Mouse (Mus musculus): ENCODE results near the gene Tnfsf11. TPM values are rescaled to one million over a fixed set of nuclear protein-coding genes. Genes with fewer than 3 reads are reported as not detected.
A peak's percentile ranks its signal among the peaks of the same experiment; 100 is the strongest.

Gene Tnfsf11
- polyA plus RNA-seq, 1 experiment: 0.18 TPM

DNA sequence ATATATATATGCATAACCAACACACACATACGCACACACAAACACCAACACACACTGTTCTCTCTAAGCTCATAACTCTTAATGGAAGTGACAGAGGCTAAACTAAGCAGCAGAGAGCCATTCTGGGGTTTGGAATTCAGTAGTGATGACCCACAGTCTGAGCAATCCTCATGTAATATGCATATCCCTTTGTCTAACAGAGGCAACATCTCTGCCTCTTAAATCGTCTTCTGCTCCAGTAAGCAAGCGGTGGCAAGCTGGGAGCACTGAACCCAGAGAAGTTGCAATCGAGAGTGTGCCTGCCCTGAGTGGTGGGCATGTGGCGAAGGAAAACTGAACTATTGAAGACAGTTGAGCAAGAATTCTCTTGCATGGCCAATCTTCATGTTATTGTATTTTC is 61.2 kb downstream of the Tnfsf11 start:
- Histone ChIP-seq H3K79me2 (ENCODE audit: control insufficient read depth, insufficient read depth) (no peaks in the 10 kb centered on the region), H3ac (ENCODE audit: control insufficient read depth, insufficient read length) (no peak overlapping the region), H3K4me3 (no peak overlapping the region), H3K4me2 (ENCODE audit: low read depth) (no peak overlapping the region), H3K27me3 (ENCODE audit: control insufficient read depth, insufficient read depth, insufficient read length) (no peaks in the 10 kb centered on the region), H3K36me3 (ENCODE audit: control insufficient read depth, insufficient read depth) (no peaks in the 10 kb centered on the region)
- no peak for TF ChIP-seq TCF12 (IDR thresholded peaks at IDR 0.05; ENCODE audit: insufficient read depth, poor library complexity, severe bottlenecking)
- no peak for TF ChIP-seq POLR2A (IDR thresholded peaks at IDR 0.05; ENCODE audit: insufficient read length, low read depth)
- no peak for TF ChIP-seq MYOD1 (IDR thresholded peaks at IDR 0.05; ENCODE audit: control insufficient read depth in 1 of 3, insufficient read length in 2 of 3, low read depth in 2 of 3)
- no peak for TF ChIP-seq TCF3 (IDR thresholded peaks at IDR 0.05; ENCODE audit: insufficient read length, low read depth)
- no peak for TF ChIP-seq POLR2AphosphoS2 (IDR thresholded peaks at IDR 0.05; ENCODE audit: insufficient read length, low read depth)
- no peak for TF ChIP-seq USF1 (IDR thresholded peaks at IDR 0.05; ENCODE audit: low read depth)
- no peak for TF ChIP-seq CEBPB (IDR thresholded peaks at IDR 0.05; ENCODE audit: insufficient read depth, poor library complexity, severe bottlenecking)
- TF ChIP-seq REST (IDR thresholded peaks at IDR 0.05; ENCODE audit: insufficient read depth, insufficient read length): no peak
- TF ChIP-seq MYOG (IDR thresholded peaks at IDR 0.05; ENCODE audit: control insufficient read depth in 1 of 3, insufficient read depth in 1 of 3, insufficient read length in 2 of 3, low read depth in 2 of 3): no peak
- no peak for TF ChIP-seq SRF (IDR thresholded peaks at IDR 0.05; ENCODE audit: control insufficient read depth, insufficient read length, low read depth)
- no peak for TF ChIP-seq MAX (IDR thresholded peaks at IDR 0.05; ENCODE audit: low read depth)
- no peak for TF ChIP-seq E2F4 (IDR thresholded peaks at IDR 0.05; ENCODE audit: insufficient read depth)

DNA sequence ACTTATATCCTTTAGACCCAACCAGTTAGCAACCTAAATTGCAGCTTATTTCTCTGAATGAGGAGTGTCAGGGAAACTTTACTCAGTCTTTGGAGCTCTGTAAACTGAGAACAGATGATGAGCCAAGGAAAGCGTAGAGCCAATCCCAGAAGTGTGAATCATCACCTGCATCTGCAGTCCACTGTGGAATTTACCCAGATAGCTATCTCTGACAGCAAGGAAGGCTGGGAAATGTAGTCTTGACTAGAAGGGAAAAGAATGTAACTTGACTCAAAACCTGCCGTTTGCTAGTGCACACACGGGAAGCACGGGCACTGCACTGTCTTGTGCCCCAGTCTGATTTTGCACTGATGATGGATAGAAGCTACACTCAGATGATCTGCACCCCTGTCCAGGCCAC is 63.0 kb downstream of the Tnfsf11 start:
- no peak for TF ChIP-seq MAX (IDR thresholded peaks at IDR 0.05; ENCODE audit: low read depth)
- TF ChIP-seq MYOD1 (IDR thresholded peaks at IDR 0.05; ENCODE audit: control insufficient read depth in 1 of 3, insufficient read length in 2 of 3, low read depth in 2 of 3): no peak
- no peak for TF ChIP-seq POLR2AphosphoS2 (IDR thresholded peaks at IDR 0.05; ENCODE audit: insufficient read length, low read depth)
- no peak for TF ChIP-seq CEBPB (IDR thresholded peaks at IDR 0.05; ENCODE audit: insufficient read depth, poor library complexity, severe bottlenecking)
- no peaks in the 10 kb centered on the region for H3K27me3 ChIP-seq (ENCODE audit: control insufficient read depth, insufficient read depth, insufficient read length)
- H3K4me2 ChIP-seq (ENCODE audit: low read depth): peak overlapping the region; percentile 52
- no peaks in the 10 kb centered on the region for H3K36me3 ChIP-seq (ENCODE audit: control insufficient read depth, insufficient read depth)
- no peaks in the 10 kb centered on the region for H3K79me2 ChIP-seq (ENCODE audit: control insufficient read depth, insufficient read depth)
- H3ac ChIP-seq (ENCODE audit: control insufficient read depth, insufficient read length): no peak overlapping the region
- no peak overlapping the region for H3K4me3 ChIP-seq

DNA sequence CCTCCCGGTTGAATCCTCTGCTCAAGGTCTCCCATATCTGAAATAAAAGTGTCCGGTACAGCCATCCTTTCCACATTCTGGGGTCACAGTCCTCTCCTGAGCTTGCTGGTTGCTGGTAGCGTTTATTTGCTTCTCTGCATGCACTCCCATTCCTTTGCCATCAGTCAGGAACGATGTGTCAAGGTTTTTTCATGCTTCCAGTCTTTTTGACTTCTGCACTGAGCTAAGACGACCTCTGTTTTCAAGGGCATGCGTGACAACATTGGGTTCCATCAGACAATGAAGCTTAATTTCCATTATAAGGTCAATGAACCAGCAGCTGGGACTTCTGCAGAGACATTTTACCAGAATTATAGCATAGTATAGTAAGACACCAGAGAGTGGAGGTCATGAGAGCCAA is 68.5 kb downstream of the Tnfsf11 start:
- no peak for TF ChIP-seq MAX (IDR thresholded peaks at IDR 0.05; ENCODE audit: low read depth)
- no peak for TF ChIP-seq SRF (IDR thresholded peaks at IDR 0.05; ENCODE audit: control insufficient read depth, insufficient read length, low read depth)
- Histone ChIP-seq H3K4me2 (ENCODE audit: low read depth) (no peak overlapping the region), H3K36me3 (ENCODE audit: control insufficient read depth, insufficient read depth) (no peaks in the 10 kb centered on the region), H3ac (ENCODE audit: control insufficient read depth, insufficient read length) (no peak overlapping the region), H3K4me3 (no peak overlapping the region), H3K79me2 (ENCODE audit: control insufficient read depth, insufficient read depth) (no peaks in the 10 kb centered on the region), H3K27me3 (ENCODE audit: control insufficient read depth, insufficient read depth, insufficient read length) (no peaks in the 10 kb centered on the region)

DNA sequence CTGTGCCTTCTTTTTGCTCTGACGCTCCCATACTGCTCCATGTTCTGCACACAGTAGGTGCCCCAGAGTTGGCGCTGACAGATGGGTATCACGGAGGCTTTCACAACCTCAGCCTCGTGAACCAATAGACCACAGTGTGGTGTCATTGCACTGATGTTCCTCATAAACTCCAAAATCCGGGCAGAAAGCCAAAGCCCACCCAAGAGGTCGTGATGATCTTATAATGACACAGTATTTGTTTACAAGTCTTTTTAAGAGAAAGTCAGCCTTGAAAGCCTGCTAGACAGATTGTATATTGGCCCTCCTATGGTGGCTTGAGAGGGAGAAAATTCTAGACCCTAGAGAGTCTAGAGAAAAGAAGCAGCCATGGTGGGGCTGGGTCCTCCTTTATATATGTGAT is 70.6 kb downstream of the Tnfsf11 start:
- no peak overlapping the region for H3K4me2 ChIP-seq (ENCODE audit: low read depth)
- no peaks in the 10 kb centered on the region for H3K36me3 ChIP-seq (ENCODE audit: control insufficient read depth, insufficient read depth)
- no peaks in the 10 kb centered on the region for H3K27me3 ChIP-seq (ENCODE audit: control insufficient read depth, insufficient read depth, insufficient read length)
- TF ChIP-seq E2F4 (IDR thresholded peaks at IDR 0.05; ENCODE audit: insufficient read depth): no peak
- no peak for TF ChIP-seq MYOG (IDR thresholded peaks at IDR 0.05; ENCODE audit: control insufficient read depth in 1 of 3, insufficient read depth in 1 of 3, insufficient read length in 2 of 3, low read depth in 2 of 3)
- TF ChIP-seq REST (IDR thresholded peaks at IDR 0.05; ENCODE audit: insufficient read depth, insufficient read length): no peak
- TF ChIP-seq MAX (IDR thresholded peaks at IDR 0.05; ENCODE audit: low read depth): no peak
- no peak for TF ChIP-seq POLR2A (IDR thresholded peaks at IDR 0.05; ENCODE audit: insufficient read length, low read depth)
- TF ChIP-seq SRF (IDR thresholded peaks at IDR 0.05; ENCODE audit: control insufficient read depth, insufficient read length, low read depth): no peak
- TF ChIP-seq MYOD1 (IDR thresholded peaks at IDR 0.05; ENCODE audit: control insufficient read depth in 1 of 3, insufficient read length in 2 of 3, low read depth in 2 of 3): no peak
- TF ChIP-seq CEBPB (IDR thresholded peaks at IDR 0.05; ENCODE audit: insufficient read depth, poor library complexity, severe bottlenecking): no peak
- TF ChIP-seq TCF3 (IDR thresholded peaks at IDR 0.05; ENCODE audit: insufficient read length, low read depth): no peak
- no peak for TF ChIP-seq POLR2AphosphoS2 (IDR thresholded peaks at IDR 0.05; ENCODE audit: insufficient read length, low read depth)
- TF ChIP-seq USF1 (IDR thresholded peaks at IDR 0.05; ENCODE audit: low read depth): no peak
- TF ChIP-seq TCF12 (IDR thresholded peaks at IDR 0.05; ENCODE audit: insufficient read depth, poor library complexity, severe bottlenecking): no peak
- no peak overlapping the region for H3ac ChIP-seq (ENCODE audit: control insufficient read depth, insufficient read length)
- no peaks in the 10 kb centered on the region for H3K79me2 ChIP-seq (ENCODE audit: control insufficient read depth, insufficient read depth)
- H3K4me3 ChIP-seq: no peak overlapping the region

DNA sequence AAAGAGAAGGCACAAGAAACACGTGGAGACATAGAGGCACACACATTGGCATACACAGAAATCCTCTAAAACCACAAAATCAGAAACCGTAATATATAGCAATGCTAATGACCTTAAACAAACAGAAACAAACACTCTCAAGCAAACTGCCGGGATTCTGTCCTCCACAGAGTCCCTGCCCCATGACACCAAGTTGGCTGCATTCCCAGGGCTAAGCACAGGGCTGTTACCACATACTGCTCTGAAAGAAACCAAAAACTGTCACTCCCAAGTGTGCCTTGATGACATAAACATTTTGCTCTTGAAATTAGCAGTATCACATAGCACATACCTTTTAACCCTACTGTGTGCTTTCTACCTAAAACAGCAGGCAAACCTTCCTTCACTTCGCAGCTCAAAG is 71.7 kb downstream of the Tnfsf11 start:
- TF ChIP-seq SRF (IDR thresholded peaks at IDR 0.05; ENCODE audit: control insufficient read depth, insufficient read length, low read depth) (no peak), E2F4 (IDR thresholded peaks at IDR 0.05; ENCODE audit: insufficient read depth) (no peak), MYOG (IDR thresholded peaks at IDR 0.05; ENCODE audit: control insufficient read depth in 1 of 3, insufficient read depth in 1 of 3, insufficient read length in 2 of 3, low read depth in 2 of 3) (no peak), REST (IDR thresholded peaks at IDR 0.05; ENCODE audit: insufficient read depth, insufficient read length) (no peak), MYOD1 (IDR thresholded peaks at IDR 0.05; ENCODE audit: control insufficient read depth in 1 of 3, insufficient read length in 2 of 3, low read depth in 2 of 3) (no peak), MAX (IDR thresholded peaks at IDR 0.05; ENCODE audit: low read depth) (no peak), TCF12 (IDR thresholded peaks at IDR 0.05; ENCODE audit: insufficient read depth, poor library complexity, severe bottlenecking) (no peak), USF1 (IDR thresholded peaks at IDR 0.05; ENCODE audit: low read depth) (no peak), POLR2A (IDR thresholded peaks at IDR 0.05; ENCODE audit: insufficient read length, low read depth) (no peak), POLR2AphosphoS2 (IDR thresholded peaks at IDR 0.05; ENCODE audit: insufficient read length, low read depth) (no peak)
- Histone ChIP-seq H3K4me3 (no peak overlapping the region), H3K27me3 (ENCODE audit: control insufficient read depth, insufficient read depth, insufficient read length) (no peaks in the 10 kb centered on the region), H3K36me3 (ENCODE audit: control insufficient read depth, insufficient read depth) (no peaks in the 10 kb centered on the region), H3K4me2 (ENCODE audit: low read depth) (peak overlapping the region; percentile 45), H3ac (ENCODE audit: control insufficient read depth, insufficient read length) (no peak overlapping the region), H3K79me2 (ENCODE audit: control insufficient read depth, insufficient read depth) (no peaks in the 10 kb centered on the region)

Measured in myocyte (in vitro differentiated cells).